Mouse (Mus musculus) liver, adult 2 months (tissue): Measurements from ENCODE around the gene Zap70. TPM values are rescaled to one million over a fixed set of nuclear protein-coding genes. Genes with fewer than 3 reads are reported as not detected.

Experiments
- DNase-seq: peaks from one replicate; pipeline ENCODE4 v3.0.0-alpha.2; 2011; ENCODE audit warnings: low read depth, low spot score; ENCODE audit errors: extremely low read depth
- H3K27ac ChIP-seq: fragments of 200-500 bp; replicated peaks from 2 replicates; pipeline ENCODE4 v1.5.1; 2012; ENCODE audit warnings: low read depth, mild to moderate bottlenecking, control low read depth, inconsistent platforms, low read length; ENCODE audit not compliant: insufficient read depth
- H3K27me3 ChIP-seq: fragments of 200-500 bp; 2 replicates; pipeline ENCODE4 v1.6.1; 2012; ENCODE audit warnings: mild to moderate bottlenecking, moderate library complexity, low read length, inconsistent platforms; ENCODE audit not compliant: control insufficient read depth, insufficient read depth
- H3K36me3 ChIP-seq: fragments of 200-500 bp; 2 replicates; pipeline ENCODE4 v1.6.1; 2012; ENCODE audit warnings: low read length, inconsistent platforms; ENCODE audit not compliant: control insufficient read depth, insufficient read depth
- H3K4me1 ChIP-seq: fragments of 200-500 bp; 2 replicates; pipeline ENCODE4 v1.6.1; 2011; ENCODE audit warnings: low read length; ENCODE audit not compliant: control insufficient read depth, insufficient read depth
- H3K4me3 ChIP-seq: fragments of 200-500 bp; 2 replicates; pipeline ENCODE4 v1.5.1; 2011; ENCODE audit warnings: low read depth, mild to moderate bottlenecking, control low read depth, low read length, moderate library complexity; ENCODE audit not compliant: insufficient read depth
- H3K79me2 ChIP-seq: fragments of 200-500 bp; 2 replicates; pipeline ENCODE4 v1.6.1; 2012; ENCODE audit warnings: inconsistent platforms, mild to moderate bottlenecking, low read length, moderate library complexity; ENCODE audit not compliant: control insufficient read depth, insufficient read depth
- H3K9ac ChIP-seq: fragments of 200-500 bp; 2 replicates; pipeline ENCODE4 v1.6.1; 2012; ENCODE audit warnings: low read depth, mild to moderate bottlenecking, control low read depth, inconsistent platforms, low read length
- CTCF ChIP-seq: fragments of 200-500 bp; IDR thresholded peaks from 2 replicates; pipeline ENCODE4 v1.5.1; 2011; ENCODE audit warnings: low read depth, low read length, control low read depth
- POLR2A ChIP-seq: fragments of 200-500 bp; IDR thresholded peaks from 2 replicates; pipeline ENCODE4 v1.6.1; 2011; ENCODE audit warnings: low read length, control low read depth; ENCODE audit not compliant: insufficient read depth; ENCODE audit errors: extremely low read depth
- WGBS: fragments of 180-500 bp; shearing (Covaris S2); methylation state at CpG from one replicate; pipeline ENCODE4 v1.1.7; 2018; 5-methylcytosine and 5-hydroxymethylcytosine counted together
- polyA plus RNA-seq: library from polyadenylated mRNA; depleted of rRNA; stranded (reverse); fragments of >200 nt; gene quantifications from 2 replicates; pipeline ENCODE4 v1.2.3, GENCODE M21; 2012
- total RNA-seq: library from RNA; depleted of rRNA; stranded (reverse); fragments of >200 nt; gene quantifications from 2 replicates; pipeline ENCODE4 v1.2.3, GENCODE M21; 2014

Gene Zap70
- total and polyA plus RNA-seq, 2 experiments = 15.2 to 18.1 TPM

GRCm38 (mm10) chr1:36800379-36801011, 38.9 kb downstream of the Zap70 start:
- no peak overlapping the region for H3K27ac ChIP-seq
- peaks cover 37% of the 10 kb centered on the region; the same call in 1 of the 2 replicates for H3K36me3 ChIP-seq
- H3K4me1 ChIP-seq = no peaks in the 10 kb centered on the region
- TF ChIP-seq POLR2A = no peak
- TF ChIP-seq CTCF = no peak
- 83% methylated on average over 3 of the region's 3 CpGs for WGBS
- H3K9ac ChIP-seq = no peak overlapping the region
- no peak for DNase-seq
- no peak overlapping the region for H3K4me3 ChIP-seq
- no peaks in the 10 kb centered on the region for H3K27me3 ChIP-seq
- H3K79me2 ChIP-seq = no peaks in the 10 kb centered on the region

GRCm38 (mm10) chr1:36804259-36804658, 42.7 kb downstream of the Zap70 start:
- no peaks in the 10 kb centered on the region for H3K4me1 ChIP-seq
- H3K9ac ChIP-seq = no peak overlapping the region
- no peaks in the 10 kb centered on the region for H3K79me2 ChIP-seq
- H3K27me3 ChIP-seq = no peaks in the 10 kb centered on the region
- no peak overlapping the region for H3K27ac ChIP-seq
- no peak overlapping the region for H3K4me3 ChIP-seq
- DNase-seq = no peak
- 90% methylated on average over 9 of the region's 9 CpGs for WGBS
- no peak for TF ChIP-seq CTCF
- peaks cover 29% of the 10 kb centered on the region; the same call in 1 of the 2 replicates for H3K36me3 ChIP-seq

- H3K4me1 ChIP-seq = no peaks in the 10 kb centered on the region
- H3K36me3 ChIP-seq = peaks cover 32% of the 10 kb centered on the region; the same call in 1 of the 2 replicates
- no peak for TF ChIP-seq CTCF
- no peak for TF ChIP-seq POLR2A
- no peak overlapping the region for H3K27ac ChIP-seq
- no peak overlapping the region for H3K4me3 ChIP-seq
- 71% methylated on average over 4 of the region's 4 CpGs for WGBS
- no peak for DNase-seq
- no peak overlapping the region for H3K9ac ChIP-seq
- H3K27me3 ChIP-seq = no peaks in the 10 kb centered on the region
- H3K79me2 ChIP-seq = no peaks in the 10 kb centered on the region
These were observed 43.2 kb downstream of the Zap70 start for GRCm38 (mm10) chr1:36804833-36805232.

- DNase-seq = no peak
- WGBS = 96% methylated on average over 7 of the region's 7 CpGs
- TF ChIP-seq CTCF (no peak), POLR2A (no peak)
- H3K4me3 ChIP-seq = no peak overlapping the region
- H3K79me2 ChIP-seq = no peaks in the 10 kb centered on the region
- H3K27ac ChIP-seq = no peak overlapping the region
- no peaks in the 10 kb centered on the region for H3K27me3 ChIP-seq
- H3K9ac ChIP-seq = no peak overlapping the region
- H3K36me3 ChIP-seq = peaks cover 35% of the 10 kb centered on the region; the same call in 1 of the 2 replicates
- no peaks in the 10 kb centered on the region for H3K4me1 ChIP-seq
These were observed 44.7 kb downstream of the Zap70 start for GRCm38 (mm10) chr1:36806181-36806905.

- H3K4me3 ChIP-seq = no peak overlapping the region
- H3K36me3 ChIP-seq = peaks cover 41% of the 10 kb centered on the region; the same call in 1 of the 2 replicates
- no peaks in the 10 kb centered on the region for H3K4me1 ChIP-seq
- no peak for DNase-seq
- H3K79me2 ChIP-seq = no peaks in the 10 kb centered on the region
- no peak overlapping the region for H3K27ac ChIP-seq
- no peak overlapping the region for H3K9ac ChIP-seq
- 81% methylated on average over 1 of the region's 1 CpGs for WGBS
- H3K27me3 ChIP-seq = no peaks in the 10 kb centered on the region
- TF ChIP-seq CTCF = no peak
- TF ChIP-seq POLR2A = no peak
These were observed 45.5 kb downstream of the Zap70 start for GRCm38 (mm10) chr1:36807086-36807485.
